Mouse (Mus musculus) heart, postnatal 0 days (tissue): Measurements from ENCODE around the gene Olfr479. TPM values are rescaled to one million over a fixed set of nuclear protein-coding genes. Genes with fewer than 3 reads are reported as not detected.
"Not testable (repeated sequence)": the region's sequence is repeated elsewhere in the genome, so short reads cannot be mapped to it uniquely, and the experiment has no call there.

ENCODE experiments used
- ATAC-seq: fragments of 200-750 bp; cut with Nextera tagmentation; 2 replicates; pipeline ENCODE4 v1.8.0; 2017; ENCODE audit warnings: low read depth, moderate number of reproducible peaks, moderate library complexity; ENCODE audit not compliant: insufficient read depth
- DNase-seq: peaks from one replicate; pipeline ENCODE4 v3.0.0-alpha.2; 2016; ENCODE audit warnings: low spot score
- H3K27ac ChIP-seq: fragments of 300-500 bp; sonication (generic); 2 replicates; pipeline ENCODE4 v1.5.1; 2014; ENCODE audit warnings: low read depth, mild to moderate bottlenecking
- H3K27me3 ChIP-seq: fragments of 300-500 bp; sonication (generic); 2 replicates; pipeline ENCODE4 v1.6.1; 2014; ENCODE audit warnings: low read length, mixed read lengths; ENCODE audit not compliant: control insufficient read depth, insufficient read depth
- H3K36me3 ChIP-seq: fragments of 300-500 bp; sonication (generic); replicated peaks from 2 replicates; pipeline ENCODE4 v1.6.1; 2014; ENCODE audit warnings: low read length, mixed read lengths; ENCODE audit not compliant: control insufficient read depth, insufficient read depth
- H3K4me1 ChIP-seq: fragments of 300-500 bp; sonication (generic); 2 replicates; pipeline ENCODE4 v1.6.1; 2014; ENCODE audit warnings: antibody characterized with exemption; ENCODE audit not compliant: control insufficient read depth, insufficient read depth
- H3K4me2 ChIP-seq: fragments of 300-500 bp; sonication (generic); 2 replicates; pipeline ENCODE4 v1.6.1; 2014; ENCODE audit warnings: low read depth, mild to moderate bottlenecking, low read length, moderate library complexity
- H3K4me3 ChIP-seq: fragments of 300-500 bp; sonication (generic); 2 replicates; pipeline ENCODE4 v1.5.1; 2014; ENCODE audit warnings: low read depth, low read length
- H3K9ac ChIP-seq: fragments of 300-500 bp; sonication (generic); replicated peaks from 2 replicates; pipeline ENCODE4 v1.6.1; 2014; ENCODE audit warnings: low read depth, low read length, mixed read lengths
- H3K9me3 ChIP-seq: fragments of 300-500 bp; sonication (generic); replicated peaks from 2 replicates; pipeline ENCODE4 v1.6.1; 2016; ENCODE audit warnings: low read length; ENCODE audit not compliant: control insufficient read depth
- CTCF ChIP-seq: IDR thresholded peaks from 2 replicates; pipeline ENCODE4 v1.5.1; 2016; ENCODE audit warnings: antibody characterized with exemption, control low read depth, low read depth
- EP300 ChIP-seq: IDR thresholded peaks from 2 replicates; pipeline ENCODE4 v1.6.1; 2016; ENCODE audit warnings: antibody characterized with exemption, low read depth
- WGBS: fragments of 180-500 bp; shearing (Covaris S2); extraction: QIAGEN DNeasy Blood & Tissue Kit; methylation state at CpG from one replicate; pipeline ENCODE4 v1.1.7; 2014; 5-methylcytosine and 5-hydroxymethylcytosine counted together
- polyA plus RNA-seq: library from polyadenylated mRNA; unstranded; fragments of >200 nt; fragmentation: Nextera tagmentation; extraction: Ambion mirVana; gene quantifications from 2 replicates; pipeline ENCODE4 v1.2.1, GENCODE M21; 2015
- total RNA-seq: library from RNA; depleted of rRNA; stranded (reverse); fragments of >200 nt; gene quantifications from 2 replicates; pipeline ENCODE4 v1.2.3, GENCODE M21; 2014; ENCODE audit warnings: low replicate concordance; rRNA removed

Gene Olfr479
- not detected in 2 replicates for total RNA-seq
- polyA plus RNA-seq: not detected in 2 replicates

DNA sequence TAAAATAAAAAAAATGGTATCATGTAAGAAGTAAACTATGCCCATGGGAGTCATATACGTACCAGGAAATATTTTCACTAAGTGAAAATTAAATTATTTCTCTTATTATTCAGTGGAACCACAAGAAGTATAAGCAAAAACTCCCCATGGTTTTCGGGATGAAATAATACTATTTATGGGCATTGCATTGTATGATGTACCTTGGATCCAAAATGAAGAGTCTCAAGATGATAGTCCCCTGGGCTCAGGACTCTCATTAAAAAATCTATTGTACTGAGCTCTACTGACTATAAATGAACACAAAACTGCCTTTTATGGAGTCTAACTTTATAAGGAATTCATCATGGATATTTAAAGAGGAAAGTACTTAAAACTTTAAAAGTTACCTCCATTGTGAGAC is at the start of gene Olfr479:
Olfr479 (plus strand) TSS at position 301 of the 400 bp plus-strand sequence.
- Histone ChIP-seq H3K9ac (no peak within 1 kb of the TSS), H3K4me3 (no peak within 1 kb of the TSS), H3K27me3 (no peaks in the 10 kb centered on the region), H3K36me3 (no peaks in the 10 kb centered on the region), H3K9me3 (no peaks in the 10 kb centered on the region), H3K4me2 (no peak within 1 kb of the TSS), H3K4me1 (no peaks in the 10 kb centered on the region), H3K27ac (no peak within 1 kb of the TSS)
- DNase-seq: no peak
- TF ChIP-seq CTCF: no peak
- TF ChIP-seq EP300: no peak
- WGBS: 74% methylated on average over 2 of the region's 2 CpGs
- no peak for ATAC-seq

DNA sequence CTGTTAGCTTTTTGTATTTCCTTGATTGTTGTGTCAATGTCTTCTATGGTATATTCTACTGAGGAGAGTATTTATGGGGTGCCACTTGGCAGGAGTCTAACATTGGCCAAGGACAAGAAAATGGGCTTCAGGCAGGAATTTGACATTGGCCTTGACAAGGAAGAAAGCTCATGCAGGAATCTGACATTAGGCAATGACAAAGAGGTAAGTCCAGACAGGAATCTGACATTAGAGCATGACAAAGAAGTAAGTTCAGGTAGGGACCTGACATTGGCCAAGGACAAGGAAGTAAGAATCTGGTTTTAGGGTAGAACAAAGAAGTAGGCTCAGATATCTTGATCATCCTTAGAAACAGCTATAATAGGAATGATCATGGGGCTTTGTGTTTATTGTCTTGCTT is 36.2 kb upstream of the Olfr479 start:
- not testable (repeated sequence) for H3K4me3 ChIP-seq, DNase-seq, H3K9ac ChIP-seq, H3K27me3 ChIP-seq, H3K27ac ChIP-seq, H3K4me1 ChIP-seq, H3K4me2 ChIP-seq, ATAC-seq, H3K9me3 ChIP-seq, H3K36me3 ChIP-seq

DNA sequence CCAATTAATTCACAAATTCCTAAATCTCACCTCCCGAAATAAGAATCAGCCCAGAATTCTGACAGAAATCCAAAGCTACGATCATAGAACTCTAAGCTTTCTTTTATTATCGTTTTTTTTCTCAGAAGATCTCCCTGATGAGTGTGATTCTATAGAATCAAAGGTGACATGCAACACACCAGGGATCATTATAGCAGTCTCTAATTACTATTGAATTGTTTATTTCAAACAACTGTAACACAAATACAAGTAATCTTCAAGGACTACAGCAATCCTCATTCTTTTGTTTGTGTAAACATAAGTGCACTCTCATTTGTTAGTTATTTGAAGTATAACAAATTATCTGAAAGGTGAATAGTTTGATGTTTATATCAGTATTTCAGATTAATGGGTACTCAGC is 16.6 kb upstream of the Olfr479 start, which contains the start of gene Olfr478:
Olfr478 (minus strand) TSS at position 101 of the 400 bp plus-strand sequence.
- Histone ChIP-seq H3K4me1 (no peaks in the 10 kb centered on the region), H3K36me3 (no peaks in the 10 kb centered on the region), H3K9me3 (0 out of 2 replicates have a peak, but pooled peaks cover 5% of the 10 kb centered on the region), H3K27ac (no peak within 1 kb of the TSS), H3K27me3 (no peaks in the 10 kb centered on the region), H3K4me2 (no peak within 1 kb of the TSS), H3K9ac (no peak within 1 kb of the TSS), H3K4me3 (no peak within 1 kb of the TSS)
- ATAC-seq: no peak
- 52% methylated on average over 3 of the region's 3 CpGs for WGBS
- no peak for DNase-seq
- no peak for TF ChIP-seq EP300
- TF ChIP-seq CTCF: no peak

DNA sequence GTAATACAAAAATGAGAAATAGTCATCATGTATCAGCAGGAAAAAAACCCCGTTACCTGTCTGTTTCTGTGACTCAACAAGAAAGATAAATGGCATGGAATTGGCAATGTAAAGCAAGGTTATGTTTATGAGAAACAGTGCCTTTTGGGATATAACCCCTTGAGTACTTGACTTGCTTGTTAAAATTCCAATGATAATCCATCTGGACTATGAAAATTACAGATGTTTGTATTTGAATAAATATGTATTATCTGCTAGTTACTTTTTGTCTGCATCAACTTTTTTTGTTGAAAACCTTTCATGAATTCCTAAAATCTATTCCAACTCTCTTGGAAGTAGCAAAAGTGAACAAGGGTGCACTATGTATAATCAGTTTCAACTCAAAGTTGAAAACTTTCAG is 16.8 kb downstream of the Olfr479 start, which contains the start of gene Olfr480:
Olfr480 (minus strand) TSS at position 101 of the 400 bp plus-strand sequence.
- no peak for TF ChIP-seq EP300
- DNase-seq (no peak), ATAC-seq (no peak)
- Histone ChIP-seq H3K27me3 (no peaks in the 10 kb centered on the region), H3K4me3 (no peak within 1 kb of the TSS), H3K4me2 (no peak within 1 kb of the TSS), H3K9ac (no peak within 1 kb of the TSS), H3K36me3 (no peaks in the 10 kb centered on the region), H3K9me3 (no peaks in the 10 kb centered on the region; the same call in 1 of the 2 replicates), H3K27ac (no peak within 1 kb of the TSS), H3K4me1 (no peaks in the 10 kb centered on the region)
- 59% methylated on average over 1 of the region's 1 CpGs for WGBS

GRCm38 (mm10) chr7:108079555-108079954 is 29.1 kb downstream of the Olfr479 start, which contains the start of gene Olfr481:
Gene Olfr481, plus strand, starts transcription at chr7:108079855.
- ATAC-seq (no peak), DNase-seq (no peak)
- Histone ChIP-seq H3K36me3 (no peaks in the 10 kb centered on the region), H3K27me3 (no peaks in the 10 kb centered on the region), H3K9me3 (0 out of 2 replicates have a peak, but pooled peaks cover 4% of the 10 kb centered on the region), H3K9ac (no peak within 1 kb of the TSS), H3K27ac (no peak within 1 kb of the TSS), H3K4me2 (no peak within 1 kb of the TSS), H3K4me1 (no peaks in the 10 kb centered on the region), H3K4me3 (no peak within 1 kb of the TSS)
- TF ChIP-seq EP300 (no peak), CTCF (no peak)

GRCm38 (mm10) chr7:108097486-108097885 is 47.0 kb downstream of the Olfr479 start, which contains the start of gene Olfr482:
Gene Olfr482, minus strand, starts transcription at chr7:108097586.
- no peaks in the 10 kb centered on the region for H3K9me3 ChIP-seq
- no peak within 1 kb of the TSS for H3K4me2 ChIP-seq
- 66% methylated on average over 1 of the region's 1 CpGs for WGBS
- no peaks in the 10 kb centered on the region for H3K4me1 ChIP-seq
- no peak within 1 kb of the TSS for H3K4me3 ChIP-seq
- no peak for ATAC-seq
- H3K9ac ChIP-seq: no peak within 1 kb of the TSS
- H3K36me3 ChIP-seq: no peaks in the 10 kb centered on the region
- DNase-seq: no peak
- H3K27me3 ChIP-seq: no peaks in the 10 kb centered on the region
- no peak for TF ChIP-seq CTCF
- no peak for TF ChIP-seq EP300
- H3K27ac ChIP-seq: no peak within 1 kb of the TSS
